Mouse (Mus musculus) brain, embryonic 14.5 days (tissue): ENCODE results near the gene Naa35.

Experiments used
- CTCF ChIP-seq: fragments of 200-500 bp; IDR thresholded peaks from 2 replicates; pipeline ENCODE4 v1.5.1; 2012; ENCODE audit warnings: inconsistent platforms, mild to moderate bottlenecking, moderate library complexity, borderline replicate concordance; ENCODE audit not compliant: insufficient read depth, insufficient read length; ENCODE audit errors: extremely low read depth
- POLR2A ChIP-seq: fragments of 200-500 bp; IDR thresholded peaks from 2 replicates; pipeline ENCODE4 v1.6.1; 2012; ENCODE audit warnings: mild to moderate bottlenecking, inconsistent platforms, borderline replicate concordance; ENCODE audit not compliant: poor library complexity, insufficient read depth, insufficient read length, severe bottlenecking; ENCODE audit errors: extremely low read depth

GRCm38 (mm10) chr13:59540030-59540429 is 45.0 kb upstream of the Naa35 start:
- TF ChIP-seq CTCF, result no peak
- TF ChIP-seq POLR2A, result no peak
